Mouse (Mus musculus) lung, embryonic 14.5 days (tissue): ENCODE results near the gene Adgrg6. TPM values are rescaled to one million over a fixed set of nuclear protein-coding genes. Genes with fewer than 3 reads are reported as not detected.
A peak's percentile ranks its signal among the peaks of the same experiment; 100 is the strongest.

Experiments
- ATAC-seq: fragments of 200-750 bp; cut with Nextera tagmentation; 2 replicates; pipeline ENCODE4 v1.8.0; 2017; ENCODE audit warnings: mild to moderate bottlenecking, moderate TSS enrichment, moderate library complexity; ENCODE audit not compliant: insufficient read depth
- DNase-seq: peaks from one replicate; pipeline ENCODE4 v3.0.0-alpha.2; 2015
- H3K27ac ChIP-seq: fragments of 300-500 bp; sonication (generic); 2 replicates; pipeline ENCODE4 v1.5.1; 2014; ENCODE audit warnings: low read depth, mild to moderate bottlenecking, moderate library complexity
- H3K27me3 ChIP-seq: fragments of 300-500 bp; sonication (generic); 2 replicates; pipeline ENCODE4 v1.6.1; 2014; ENCODE audit warnings: low read length, control low read depth; ENCODE audit not compliant: insufficient read depth
- H3K36me3 ChIP-seq: fragments of 300-500 bp; sonication (generic); 2 replicates; pipeline ENCODE4 v1.6.1; 2014; ENCODE audit warnings: control low read depth; ENCODE audit not compliant: insufficient read depth
- H3K4me1 ChIP-seq: fragments of 300-500 bp; sonication (generic); 2 replicates; pipeline ENCODE4 v1.6.1; 2014; ENCODE audit warnings: antibody characterized with exemption, control low read depth; ENCODE audit not compliant: insufficient read depth
- H3K4me2 ChIP-seq: fragments of 300-500 bp; sonication (generic); 2 replicates; pipeline ENCODE4 v1.6.1; 2014; ENCODE audit warnings: mild to moderate bottlenecking
- H3K4me3 ChIP-seq: fragments of 300-500 bp; sonication (generic); 2 replicates; pipeline ENCODE4 v1.5.1; 2014; ENCODE audit warnings: low read depth, low read length
- H3K9ac ChIP-seq: fragments of 300-500 bp; sonication (generic); 2 replicates; pipeline ENCODE4 v1.6.1; 2014
- H3K9me3 ChIP-seq: fragments of 300-500 bp; sonication (generic); 2 replicates; pipeline ENCODE4 v1.6.1; 2016; ENCODE audit warnings: low read depth, low read length, control low read depth
- CTCF ChIP-seq: IDR thresholded peaks from 2 replicates; pipeline ENCODE4 v1.5.1; 2016; ENCODE audit warnings: antibody characterized with exemption, low read depth
- WGBS: fragments of 180-500 bp; shearing (Covaris S2); extraction: QIAGEN DNeasy Blood & Tissue Kit; methylation state at CpG from one replicate; pipeline ENCODE4 v1.1.7; 2014; 5-methylcytosine and 5-hydroxymethylcytosine counted together
- polyA plus RNA-seq: library from polyadenylated mRNA; unstranded; fragments of >200 nt; fragmentation: Nextera tagmentation; extraction: Ambion mirVana; gene quantifications from 2 replicates; pipeline ENCODE4 v1.2.1, GENCODE M21; 2014

Gene Adgrg6
- 22.9 and 26.2 TPM in 2 replicates for polyA plus RNA-seq

- peak within 1 kb of the TSS; percentile 65 for H3K27ac ChIP-seq
- no peaks in the 10 kb centered on the region for H3K36me3 ChIP-seq
- peak within 1 kb of the TSS; percentile 95 for H3K4me2 ChIP-seq
- H3K4me3 ChIP-seq, result peak within 1 kb of the TSS; percentile 78
- ATAC-seq, result peak; percentile 80
- no peaks in the 10 kb centered on the region; the same call in 1 of the 2 replicates for H3K27me3 ChIP-seq
- under 1% methylated on average over 77 of the region's 81 CpGs for WGBS
- H3K9ac ChIP-seq, result peak within 1 kb of the TSS; percentile 79
- TF ChIP-seq CTCF, result no peak
- H3K4me1 ChIP-seq, result no peaks in the 10 kb centered on the region
- peak; percentile 65 for DNase-seq
- no peaks in the 10 kb centered on the region for H3K9me3 ChIP-seq
Observed at GRCm38 (mm10) chr10:14544941-14545717, at the start of gene Adgrg6. Adgrg6 (minus strand) TSS chr10:14545659.

DNA sequence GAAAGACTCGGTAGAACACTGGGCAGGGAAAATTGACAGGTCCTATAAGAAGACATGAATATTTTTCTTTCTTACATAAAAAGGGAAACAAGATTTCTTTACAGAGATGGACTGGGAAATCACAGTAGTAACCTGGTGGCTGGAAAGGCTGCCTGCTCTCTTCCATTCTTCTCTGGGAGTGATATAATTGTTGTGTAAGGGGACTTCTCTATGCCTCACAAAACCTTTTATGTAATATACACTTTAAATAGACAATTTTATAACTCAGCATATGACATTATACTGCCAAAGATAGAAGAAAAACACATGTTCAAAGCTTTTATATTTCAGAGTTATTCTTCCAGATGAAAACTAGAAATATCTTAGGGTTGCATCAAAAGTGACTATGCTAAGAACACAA, 46.8 kb upstream of the Adgrg6 start:
- TF ChIP-seq CTCF, result no peak
- Histone ChIP-seq H3K9me3 (no peaks in the 10 kb centered on the region), H3K27ac (no peak overlapping the region), H3K4me1 (no peaks in the 10 kb centered on the region), H3K27me3 (no peaks in the 10 kb centered on the region), H3K4me2 (no peak overlapping the region), H3K36me3 (no peaks in the 10 kb centered on the region), H3K4me3 (no peak overlapping the region), H3K9ac (no peak overlapping the region)
- WGBS, result 88% methylated on average over 1 of the region's 1 CpGs
- DNase-seq (no peak), ATAC-seq (no peak)

DNA sequence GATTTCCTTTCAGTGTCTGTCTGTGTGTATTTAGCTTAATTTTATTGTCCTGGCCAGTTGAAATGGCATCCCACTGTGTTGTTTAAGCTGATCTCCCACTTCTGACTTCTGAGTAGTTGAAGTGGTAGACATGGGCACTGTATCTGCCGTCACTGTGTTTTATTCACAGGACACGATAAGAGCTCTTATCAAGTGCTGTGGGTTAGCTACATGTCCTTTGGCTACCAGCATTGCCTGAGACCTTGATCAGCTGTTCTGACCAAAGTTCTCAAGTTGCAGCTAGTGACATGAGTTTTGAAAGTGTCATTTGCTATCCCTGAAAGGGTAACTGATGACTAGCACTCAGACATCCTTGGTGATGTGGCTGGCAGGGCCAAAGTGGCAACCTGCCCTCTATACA, 45.4 kb upstream of the Adgrg6 start:
- TF ChIP-seq CTCF, result no peak
- Histone ChIP-seq H3K9ac (no peak overlapping the region), H3K4me3 (no peak overlapping the region), H3K27ac (no peak overlapping the region), H3K27me3 (no peaks in the 10 kb centered on the region), H3K36me3 (no peaks in the 10 kb centered on the region), H3K4me2 (no peak overlapping the region), H3K4me1 (no peaks in the 10 kb centered on the region), H3K9me3 (no peaks in the 10 kb centered on the region)
- 69% methylated on average over 2 of the region's 2 CpGs for WGBS
- DNase-seq, result no peak
- no peak for ATAC-seq

GRCm38 (mm10) chr10:14589667-14590066, 44.2 kb upstream of the Adgrg6 start:
- no peak overlapping the region for H3K27ac ChIP-seq
- no peak for DNase-seq
- H3K4me3 ChIP-seq, result no peak overlapping the region
- H3K9me3 ChIP-seq, result no peaks in the 10 kb centered on the region
- no peak for ATAC-seq
- no peak for TF ChIP-seq CTCF
- no peaks in the 10 kb centered on the region for H3K36me3 ChIP-seq
- H3K27me3 ChIP-seq, result no peaks in the 10 kb centered on the region
- no peaks in the 10 kb centered on the region for H3K4me1 ChIP-seq
- H3K9ac ChIP-seq, result no peak overlapping the region
- H3K4me2 ChIP-seq, result no peak overlapping the region
- WGBS, result 78% methylated on average over 6 of the region's 6 CpGs

DNA sequence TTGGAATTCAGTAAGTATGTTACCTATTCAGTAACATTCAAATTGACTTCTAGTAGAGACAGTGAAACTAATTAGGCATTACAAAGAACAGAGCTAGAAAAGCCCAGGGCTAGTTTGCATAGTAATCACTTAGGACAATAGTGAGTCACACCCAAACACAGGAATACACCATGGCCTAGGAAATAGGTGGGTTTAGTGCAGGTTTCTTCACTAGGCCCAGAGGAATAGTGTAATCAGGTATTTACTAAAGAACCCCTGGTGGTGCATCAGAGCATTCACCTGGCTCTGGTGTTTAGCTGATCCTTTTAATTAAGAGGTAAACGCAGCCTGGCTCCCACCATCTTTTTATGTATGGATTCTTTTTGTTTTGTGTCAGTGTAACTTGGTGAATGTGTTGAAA, 38.0 kb upstream of the Adgrg6 start:
- WGBS, result 82% methylated on average over 1 of the region's 1 CpGs
- no peak for TF ChIP-seq CTCF

DNA sequence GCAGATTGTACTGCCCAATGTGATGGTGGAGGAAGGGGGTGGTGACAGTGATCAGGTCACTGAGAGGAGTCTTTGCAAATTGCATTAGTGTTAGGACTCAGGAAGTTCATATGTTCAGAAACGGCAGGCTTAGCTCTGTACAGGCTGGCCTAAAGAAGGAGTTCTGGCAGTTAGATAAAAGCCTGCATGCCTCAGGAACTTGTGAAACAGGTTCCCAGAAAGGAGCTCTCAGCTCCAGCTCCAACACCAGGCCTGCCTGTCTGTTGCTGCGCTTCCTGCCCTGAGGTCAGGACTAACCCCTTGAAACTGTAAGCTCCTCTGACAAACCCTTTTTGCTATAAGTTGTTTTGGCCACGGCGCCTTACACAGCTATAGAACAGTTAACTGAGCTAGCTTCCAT, 28.8 kb upstream of the Adgrg6 start:
- no peaks in the 10 kb centered on the region for H3K4me1 ChIP-seq
- 52% methylated on average over 4 of the region's 4 CpGs for WGBS
- DNase-seq, result peak; percentile 47

More for the DNA sequence above, 38.0 kb upstream of the Adgrg6 start:
- no peak overlapping the region for H3K4me2 ChIP-seq
- no peaks in the 10 kb centered on the region for H3K4me1 ChIP-seq
- no peak overlapping the region for H3K4me3 ChIP-seq
- H3K9ac ChIP-seq, result no peak overlapping the region
- ATAC-seq, result no peak
- H3K9me3 ChIP-seq, result no peaks in the 10 kb centered on the region
- no peaks in the 10 kb centered on the region for H3K27me3 ChIP-seq
- H3K27ac ChIP-seq, result no peak overlapping the region
- H3K36me3 ChIP-seq, result no peaks in the 10 kb centered on the region
- DNase-seq, result no peak

GRCm38 (mm10) chr10:14571143-14571542, 25.7 kb upstream of the Adgrg6 start:
- Histone ChIP-seq H3K27me3 (no peaks in the 10 kb centered on the region), H3K4me3 (no peak overlapping the region), H3K27ac (no peak overlapping the region), H3K9me3 (no peaks in the 10 kb centered on the region), H3K4me2 (no peak overlapping the region), H3K36me3 (no peaks in the 10 kb centered on the region), H3K9ac (no peak overlapping the region), H3K4me1 (no peaks in the 10 kb centered on the region)
- no peak for ATAC-seq
- no peak for TF ChIP-seq CTCF
- no peak for DNase-seq

More for the DNA sequence above, 28.8 kb upstream of the Adgrg6 start:
- Histone ChIP-seq H3K27ac (peak overlapping the region; percentile 54), H3K27me3 (no peaks in the 10 kb centered on the region), H3K9me3 (no peaks in the 10 kb centered on the region), H3K36me3 (no peaks in the 10 kb centered on the region), H3K9ac (no peak overlapping the region), H3K4me2 (no peak overlapping the region), H3K4me3 (no peak overlapping the region)
- peak; percentile 75; the same call in 1 of the 2 replicates for ATAC-seq
- TF ChIP-seq CTCF, result no peak
